Mouse (Mus musculus): ENCODE results near the gene Slc22a5. TPM values are rescaled to one million over a fixed set of nuclear protein-coding genes. Genes with fewer than 3 reads are reported as not detected.
A peak's percentile ranks its signal among the peaks of the same experiment; 100 is the strongest.

Gene Slc22a5
- polyA plus RNA-seq, 2 experiments from 2014 or later, result 25.9 to 29.3 TPM

DNA sequence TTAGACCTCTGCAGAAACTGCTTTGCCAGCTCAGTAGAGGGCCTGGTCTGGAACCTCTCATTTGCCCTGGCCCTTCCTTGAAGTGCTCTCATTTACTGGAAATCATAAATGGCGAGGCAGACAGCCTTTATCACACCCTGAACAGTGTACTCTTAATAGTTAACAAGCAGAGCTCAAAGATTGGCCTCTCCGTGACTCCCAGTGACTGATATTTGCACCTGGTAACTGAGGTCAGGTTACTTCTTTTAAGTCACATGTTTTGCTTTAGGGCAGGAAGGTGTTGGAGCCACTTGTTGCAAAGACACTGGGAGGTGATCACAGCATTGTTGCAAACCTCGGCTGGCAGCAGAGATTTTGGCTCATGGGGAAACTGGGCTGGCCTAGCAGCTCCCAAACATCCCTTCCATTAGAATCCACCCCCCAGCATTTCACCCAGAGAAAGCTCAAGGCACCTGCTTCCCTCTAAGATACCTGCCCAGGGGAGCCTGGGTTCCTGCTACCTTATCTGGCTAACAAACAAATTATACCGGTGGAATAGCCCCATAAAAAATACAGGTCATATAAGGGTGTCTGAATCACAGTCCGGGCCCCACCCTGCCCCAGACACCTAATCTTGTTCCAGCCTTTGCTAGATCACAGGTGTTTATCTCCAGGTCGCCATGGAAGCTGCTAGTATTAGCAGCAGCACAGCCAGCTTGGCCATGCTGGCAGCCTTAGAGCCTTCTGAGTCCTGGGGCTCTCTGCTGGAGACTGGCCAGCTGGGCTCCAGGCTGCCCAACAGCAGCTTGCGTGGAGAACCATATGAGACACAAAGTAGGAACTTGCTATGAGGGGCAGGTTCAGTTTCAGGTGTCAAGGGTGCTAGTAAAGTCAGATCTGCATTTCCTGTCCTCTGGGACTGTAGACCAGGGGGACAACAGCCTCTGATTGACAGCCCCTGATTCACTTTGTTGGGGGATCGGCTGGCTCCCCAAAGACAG, 51.5 kb downstream of the Slc22a5 start:
- ATAC-seq, result peak; percentile 46

DNA sequence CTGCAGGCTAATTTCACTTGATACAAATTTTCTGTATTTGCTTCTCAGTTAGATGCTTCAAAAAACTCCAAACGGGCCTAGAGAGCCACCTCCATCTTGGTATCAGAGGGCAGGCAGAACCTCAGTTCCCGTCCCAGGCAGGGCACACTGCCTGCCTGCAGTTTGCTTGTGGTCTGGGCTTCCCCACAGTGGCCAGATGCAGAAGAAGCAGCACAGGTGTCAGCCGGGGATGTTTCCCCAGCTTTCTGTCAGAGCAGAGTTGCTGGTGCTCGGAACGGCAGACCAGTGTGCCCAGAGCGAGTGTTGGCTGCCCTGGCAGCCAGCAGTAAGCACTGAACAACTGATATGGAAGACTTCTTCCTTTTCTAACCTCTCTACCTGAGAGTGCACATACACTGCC, 52.3 kb downstream of the Slc22a5 start:
- ATAC-seq, result peak; percentile 64

GRCm38 (mm10) chr11:53837731-53838130, 53.7 kb downstream of the Slc22a5 start:
- ATAC-seq, result no peak

- peak; percentile 37 for ATAC-seq
Observed at GRCm38 (mm10) chr11:53835379-53836010, 56.0 kb downstream of the Slc22a5 start.

DNA sequence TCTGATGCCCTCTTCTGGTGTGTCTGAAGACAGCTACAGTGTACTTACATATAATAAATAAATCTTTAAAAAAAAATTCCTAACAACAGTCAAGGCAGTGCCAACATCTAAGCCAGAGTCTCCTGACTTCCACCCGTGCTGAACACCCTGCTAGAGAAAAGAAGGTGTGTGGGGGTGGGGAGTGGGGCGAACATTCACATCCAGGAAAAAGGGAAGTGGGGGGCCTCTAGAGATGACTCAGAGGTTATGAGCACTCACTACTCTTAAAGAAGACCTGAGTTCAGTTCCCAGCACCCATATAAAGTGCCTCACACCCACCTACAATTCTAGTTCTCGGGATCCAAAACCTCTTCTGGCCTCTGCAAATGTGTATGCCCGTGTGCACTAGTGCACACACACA, 66.1 kb downstream of the Slc22a5 start:
- no peak for ATAC-seq

- ATAC-seq, result no peak
Observed at GRCm38 (mm10) chr11:53821945-53822338, 69.5 kb downstream of the Slc22a5 start.

- no peak for ATAC-seq
Observed at GRCm38 (mm10) chr11:53821230-53821944, 70.1 kb downstream of the Slc22a5 start.

DNA sequence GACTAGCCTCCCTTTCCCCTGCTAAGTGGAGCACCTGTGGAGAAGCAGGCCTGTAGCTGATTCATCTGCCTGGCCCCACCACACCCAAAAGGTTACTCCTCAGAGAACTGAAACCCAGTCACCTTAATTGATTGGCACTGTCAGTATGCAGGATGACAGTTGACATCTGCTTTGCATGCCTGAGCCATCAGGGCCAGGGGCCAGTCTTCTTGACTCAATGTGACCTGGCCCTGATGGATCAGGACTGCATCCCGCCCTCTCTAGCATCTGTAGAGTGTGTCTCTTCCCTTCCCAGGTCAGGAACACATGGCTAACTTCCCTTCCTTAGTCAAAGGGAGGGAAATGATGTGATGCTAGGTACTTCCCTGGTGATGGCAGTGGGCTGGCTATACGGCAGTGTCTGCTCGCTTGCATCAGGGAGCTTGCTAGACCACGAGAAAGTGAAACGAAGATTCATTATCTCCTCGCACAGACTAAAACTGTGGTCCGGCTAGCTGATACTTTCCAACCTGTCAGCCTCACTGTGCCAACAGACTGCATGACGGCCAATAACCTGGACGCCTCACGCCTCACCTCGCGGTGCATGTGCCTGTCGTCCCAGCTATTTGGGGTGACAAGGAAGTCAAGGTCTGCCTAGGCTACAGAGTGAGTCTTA, 70.8 kb downstream of the Slc22a5 start:
- no peak for ATAC-seq

- no peak for ATAC-seq
Observed at GRCm38 (mm10) chr11:53819511-53819910, 71.9 kb downstream of the Slc22a5 start.

- ATAC-seq, result no peak
Observed at GRCm38 (mm10) chr11:53818794-53819193, 72.7 kb downstream of the Slc22a5 start.

- no peak for ATAC-seq
Observed at GRCm38 (mm10) chr11:53816841-53817375, 74.6 kb downstream of the Slc22a5 start.

DNA sequence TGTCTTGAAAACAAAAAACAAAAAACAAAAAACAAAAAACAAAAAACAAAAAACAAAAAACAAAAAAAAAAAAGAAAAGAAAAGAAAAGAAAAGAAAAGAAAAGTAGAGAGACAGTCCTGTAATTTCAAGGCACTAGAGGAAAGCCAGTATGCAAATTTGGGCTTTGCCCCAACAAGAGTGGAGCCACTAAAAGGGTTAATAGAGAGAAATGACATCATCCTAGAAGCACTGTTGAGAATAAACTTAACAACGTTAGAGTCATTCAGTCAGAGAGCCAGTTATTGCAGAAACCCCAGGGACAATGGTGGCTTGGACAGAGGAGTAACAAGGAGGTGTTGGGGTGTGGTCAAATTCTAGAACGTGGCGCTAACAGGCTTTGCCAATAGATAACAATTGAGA, 76.7 kb downstream of the Slc22a5 start:
- ATAC-seq, result no peak

Other genes starting within 250 kb of the Slc22a5 start
- gene Rad50, start 184.3 kb downstream of the Slc22a5 start, polyA plus RNA-seq (2017; shearing (Covaris generic)), result 10 to 100 TPM; 47.8 to 50.7 TPM
- not detected for gene Il5, start 170.9 kb downstream of the Slc22a5 start, polyA plus RNA-seq (2017; shearing (Covaris generic))
- 100 to 1,000 TPM; 310 to 397 TPM for gene Irf1, start 121.6 kb downstream of the Slc22a5 start, polyA plus RNA-seq (2017; shearing (Covaris generic))
- 1 to 10 TPM; 6.1 to 9.8 TPM for gene Gm17334, start 118.5 kb downstream of the Slc22a5 start, polyA plus RNA-seq (2017; shearing (Covaris generic))
- gene Gm12216, start 32.4 kb downstream of the Slc22a5 start, polyA plus RNA-seq (2017; shearing (Covaris generic)), result 10 to 100 TPM; 31.5 to 32.1 TPM
- under 1 TPM in 1 of 2 experiments, not detected in 1; 0.55 TPM for gene Slc22a21, start 88.7 kb upstream of the Slc22a5 start, polyA plus RNA-seq (2017; shearing (Covaris generic))
- gene Slc22a4, start 136.4 kb upstream of the Slc22a5 start, polyA plus RNA-seq (2017; shearing (Covaris generic)), result not detected
- gene Pdlim4, start 177.4 kb upstream of the Slc22a5 start, polyA plus RNA-seq (2017; shearing (Covaris generic)), result 1 to 10 TPM in 1 of 2 experiments, under 1 TPM in 1; 0.91 to 1.3 TPM
- not detected for gene P4ha2, start 208.4 kb upstream of the Slc22a5 start, polyA plus RNA-seq (2017; shearing (Covaris generic))